Mouse (Mus musculus) MEL (cell line): ENCODE measurements around the gene Glis1. TPM values are rescaled to one million over a fixed set of nuclear protein-coding genes. Genes with fewer than 3 reads are reported as not detected.
"Not testable (repeated sequence)": the region's sequence is repeated elsewhere in the genome, so short reads cannot be mapped to it uniquely, and the experiment has no call there.

Experiments used
- DNase-seq: peaks from one replicate; pipeline ENCODE4 v3.0.0; 2011; ENCODE audit warnings: low read depth, low spot score
- H3K27ac ChIP-seq: 2 replicates; pipeline ENCODE4 v1.5.1; 2012; ENCODE audit warnings: low read depth, mild to moderate bottlenecking, control low read depth, low read length, moderate library complexity; ENCODE audit not compliant: control insufficient read depth
- H3K27me3 ChIP-seq, 2 experiments: fragments of 150-350 bp in 1 of 2; sonication (generic) in 1 of 2; 2 replicates each; pipeline ENCODE4 v1.6.1; 2012; ENCODE audit warnings: low read length in 2 of 2, mild to moderate bottlenecking in 2 of 2, improper control_type of control experiment in 1 of 2, moderate library complexity in 1 of 2; ENCODE audit not compliant: insufficient read depth in 2 of 2, control insufficient read depth in 1 of 2
- H3K36me3 ChIP-seq, 2 experiments: 2 replicates each; pipeline ENCODE4 v1.6.1; 2012 to 2014; ENCODE audit warnings: low read length in 2 of 2, improper control_type of control experiment in 1 of 2, inconsistent platforms in 1 of 2, mild to moderate bottlenecking in 1 of 2; ENCODE audit not compliant: insufficient read depth in 2 of 2, control insufficient read depth in 1 of 2
- H3K4me1 ChIP-seq, 2 experiments: fragments of 150-350 bp in 1 of 2; sonication (generic) in 1 of 2; 2 replicates each; pipeline ENCODE4 v1.6.1; 2012; ENCODE audit warnings: low read length in 2 of 2, improper control_type of control experiment in 1 of 2, mild to moderate bottlenecking in 1 of 2; ENCODE audit not compliant: insufficient read depth in 2 of 2, control insufficient read depth in 1 of 2
- H3K4me3 ChIP-seq, 2 experiments: fragments of 150-350 bp in 1 of 2; sonication (generic) in 1 of 2; 2 replicates each; pipeline ENCODE4 v1.5.1; 2012; ENCODE audit warnings: low read depth in 2 of 2, low read length in 2 of 2, mild to moderate bottlenecking in 2 of 2, moderate library complexity in 2 of 2, control low read depth in 1 of 2, improper control_type of control experiment in 1 of 2; ENCODE audit not compliant: control insufficient read depth in 1 of 2, insufficient read depth in 1 of 2
- H3K79me2 ChIP-seq: 2 replicates; pipeline ENCODE4 v1.6.1; 2012; ENCODE audit warnings: mild to moderate bottlenecking, low read length, moderate library complexity; ENCODE audit not compliant: control insufficient read depth, poor library complexity, insufficient read depth
- H3K9ac ChIP-seq: 2 replicates; pipeline ENCODE4 v1.6.1; 2012; ENCODE audit warnings: low read depth, mild to moderate bottlenecking, control low read depth, low read length, moderate library complexity; ENCODE audit not compliant: control insufficient read depth, poor library complexity, severe bottlenecking
- H3K9me3 ChIP-seq: fragments of 150-350 bp; sonication (generic); replicated peaks from 2 replicates; pipeline ENCODE4 v1.6.1; 2012; ENCODE audit warnings: mild to moderate bottlenecking, low read length, improper control_type of control experiment, moderate library complexity; ENCODE audit not compliant: insufficient read depth
- BHLHE40 ChIP-seq: IDR thresholded peaks from 2 replicates; pipeline ENCODE4 v1.6.1; 2012; ENCODE audit warnings: low read depth, mild to moderate bottlenecking, inconsistent platforms, low read length, improper control_type of control experiment, borderline replicate concordance
- ELF1 ChIP-seq: IDR thresholded peaks from 2 replicates; pipeline ENCODE4 v1.6.1; 2014; ENCODE audit warnings: low read depth, mild to moderate bottlenecking, inconsistent platforms, low read length, improper control_type of control experiment, moderate library complexity
- ETS1 ChIP-seq: IDR thresholded peaks from 2 replicates; pipeline ENCODE4 v1.6.1; 2012; ENCODE audit warnings: low read depth, mild to moderate bottlenecking, inconsistent platforms, low read length, improper control_type of control experiment, moderate library complexity
- GABPA ChIP-seq: IDR thresholded peaks from 2 replicates; pipeline ENCODE4 v1.6.1; 2012; ENCODE audit warnings: low read depth, mild to moderate bottlenecking, inconsistent platforms, low read length, improper control_type of control experiment, moderate library complexity
- GATA1 ChIP-seq: IDR thresholded peaks from 2 replicates; pipeline ENCODE4 v1.6.1; 2011; ENCODE audit warnings: low read depth, low read length, improper control_type of control experiment
- JUND ChIP-seq: IDR thresholded peaks from 2 replicates; pipeline ENCODE4 v1.6.1; 2011; ENCODE audit warnings: low read depth, mild to moderate bottlenecking, improper control_type of control experiment, low read length
- KAT2A ChIP-seq: conservative IDR thresholded peaks from 2 replicates; pipeline ENCODE4 v1.6.1; 2012; ENCODE audit warnings: low read depth, low read length, improper control_type of control experiment, inconsistent platforms
- MAFK ChIP-seq: IDR thresholded peaks from 2 replicates; pipeline ENCODE4 v1.6.1; 2011; ENCODE audit warnings: low read depth, mild to moderate bottlenecking, low read length, improper control_type of control experiment, borderline replicate concordance
- MEF2A ChIP-seq: IDR thresholded peaks from 2 replicates; pipeline ENCODE4 v1.6.1; 2014; ENCODE audit warnings: low read depth, mild to moderate bottlenecking, inconsistent platforms, low read length, improper control_type of control experiment; ENCODE audit not compliant: poor library complexity, insufficient replicate concordance, severe bottlenecking; ENCODE audit errors: extremely low read depth
- MXI1 ChIP-seq: IDR thresholded peaks from 2 replicates; pipeline ENCODE4 v1.6.1; 2011; ENCODE audit warnings: mild to moderate bottlenecking, low read depth, low read length, improper control_type of control experiment
- MYB ChIP-seq: IDR thresholded peaks from 2 replicates; pipeline ENCODE4 v1.6.1; 2011; ENCODE audit warnings: mild to moderate bottlenecking, low read depth, low read length, improper control_type of control experiment
- MYC ChIP-seq: IDR thresholded peaks from 2 replicates; pipeline ENCODE4 v1.6.1; 2011; ENCODE audit warnings: low read depth, mild to moderate bottlenecking, low read length, improper control_type of control experiment, moderate library complexity
- NRF1 ChIP-seq: IDR thresholded peaks from 2 replicates; pipeline ENCODE4 v1.6.1; 2014; ENCODE audit warnings: low read depth, mild to moderate bottlenecking, inconsistent platforms, low read length, improper control_type of control experiment, moderate library complexity; ENCODE audit not compliant: poor library complexity, insufficient read depth, severe bottlenecking
- POLR2A ChIP-seq, 2 experiments: IDR thresholded peaks; 2 replicates each; pipeline ENCODE4 v1.6.1; 2011 to 2012; ENCODE audit warnings: low read length in 2 of 2, mild to moderate bottlenecking in 2 of 2, control low read depth in 1 of 2, improper control_type of control experiment in 1 of 2, low read depth in 1 of 2, moderate library complexity in 1 of 2; ENCODE audit not compliant: control insufficient read depth in 1 of 2, insufficient read depth in 1 of 2, poor library complexity in 1 of 2
- POLR2AphosphoS2 ChIP-seq: IDR thresholded peaks from 2 replicates; pipeline ENCODE4 v1.6.1; 2011; ENCODE audit warnings: low read length, improper control_type of control experiment
- POLR2AphosphoS5 ChIP-seq: IDR thresholded peaks from 2 replicates; pipeline ENCODE4 v1.6.1; 2012; ENCODE audit warnings: low read depth, borderline replicate concordance, mild to moderate bottlenecking, inconsistent platforms, low read length, moderate library complexity, mixed read lengths
- RAD21 ChIP-seq: IDR thresholded peaks from 2 replicates; pipeline ENCODE4 v1.6.1; 2011; ENCODE audit warnings: mild to moderate bottlenecking, low read depth, low read length, improper control_type of control experiment
- SMC3 ChIP-seq: IDR thresholded peaks from 2 replicates; pipeline ENCODE4 v1.6.1; 2011; ENCODE audit warnings: low read depth, low read length, improper control_type of control experiment
- TAL1 ChIP-seq: IDR thresholded peaks from 2 replicates; pipeline ENCODE4 v1.6.1; 2012; ENCODE audit warnings: mild to moderate bottlenecking, inconsistent platforms, low read length, moderate library complexity, mixed read lengths
- TCF12 ChIP-seq: IDR thresholded peaks from 2 replicates; pipeline ENCODE4 v1.6.1; 2014; ENCODE audit warnings: low read depth, mild to moderate bottlenecking, inconsistent platforms, low read length, improper control_type of control experiment, moderate library complexity
- USF2 ChIP-seq, 2 experiments: IDR thresholded peaks; 2 replicates each; pipeline ENCODE4 v1.6.1; 2011 to 2012; ENCODE audit warnings: improper control_type of control experiment in 2 of 2, low read length in 2 of 2, borderline replicate concordance in 1 of 2, inconsistent platforms in 1 of 2, low read depth in 1 of 2, mild to moderate bottlenecking in 1 of 2; ENCODE audit not compliant: insufficient read depth in 1 of 2
- ZMIZ1 ChIP-seq: IDR thresholded peaks from 2 replicates; pipeline ENCODE4 v1.6.1; 2012; ENCODE audit warnings: low read depth, mild to moderate bottlenecking, inconsistent platforms, low read length, improper control_type of control experiment, moderate library complexity
- ZNF384 ChIP-seq: IDR thresholded peaks from 2 replicates; pipeline ENCODE4 v1.6.1; 2012; ENCODE audit warnings: low read depth, mild to moderate bottlenecking, inconsistent platforms, low read length, improper control_type of control experiment
- polyA plus RNA-seq, 2 experiments: library from polyadenylated mRNA; stranded (reverse) in 1 of 2; unstranded in 1 of 2; fragments of >175 nt in 1 of 2; fragments of >200 nt in 1 of 2; gene quantifications; 2 replicates each; pipeline versions ENCODE4 v1.2.1 to v1.2.4; 2012; ENCODE audit warnings: low replicate concordance in 2 of 2, low read depth in 1 of 2; ENCODE audit not compliant: insufficient read length in 2 of 2, insufficient read depth in 1 of 2, missing spikeins in 1 of 2
- total RNA-seq: library from RNA; depleted of rRNA; stranded (reverse); fragments of 300-350 nt; gene quantifications from 2 replicates; pipeline ENCODE4 v1.2.3, GENCODE M21; 2012

Glis1 gene
- total and polyA plus RNA-seq, 3 experiments: 0.46 to 0.93 TPM; not detected in 1

- not testable (repeated sequence) for H3K4me1 ChIP-seq, H3K9me3 ChIP-seq, H3K79me2 ChIP-seq, DNase-seq, H3K4me3 ChIP-seq, H3K27me3 ChIP-seq, H3K9ac ChIP-seq, H3K36me3 ChIP-seq, H3K27ac ChIP-seq
Observed at GRCm38 (mm10) chr4:107598581-107598958, 164.2 kb downstream of the Glis1 start.

- Histone ChIP-seq H3K9me3 (no peaks in the 10 kb centered on the region), H3K4me3 (no peak overlapping the region), H3K79me2 (no peaks in the 10 kb centered on the region), H3K27ac (no peak overlapping the region), H3K36me3 (peaks cover 0 to 14% of the 10 kb centered on the region in 2 experiments; a peak in 2 of 4 replicates), H3K4me1 (peaks cover 3 to 19% of the 10 kb centered on the region in 2 experiments; a peak in 3 of 4 replicates), H3K27me3 (no peaks in the 10 kb centered on the region), H3K9ac (no peak overlapping the region)
- DNase-seq: no peak
- no peak for TF ChIP-seq POLR2AphosphoS2
- TF ChIP-seq MYB: no peak
- TF ChIP-seq ELF1: no peak
- TF ChIP-seq KAT2A: no peak
- TF ChIP-seq MAFK: no peak
- no peak for TF ChIP-seq GATA1
- TF ChIP-seq TCF12: no peak
Observed at GRCm38 (mm10) chr4:107602284-107602683, 167.9 kb downstream of the Glis1 start.

GRCm38 (mm10) chr4:107602787-107603186 is 168.4 kb downstream of the Glis1 start:
- H3K79me2 ChIP-seq: no peaks in the 10 kb centered on the region
- no peaks in the 10 kb centered on the region for H3K9me3 ChIP-seq
- peaks cover 3 to 22% of the 10 kb centered on the region in 2 experiments; a peak in 3 of 4 replicates for H3K4me1 ChIP-seq
- H3K27me3 ChIP-seq: no peaks in the 10 kb centered on the region
- H3K9ac ChIP-seq: no peak overlapping the region
- DNase-seq: no peak
- no peak overlapping the region for H3K4me3 ChIP-seq
- no peak overlapping the region for H3K27ac ChIP-seq
- peaks cover 0 to 15% of the 10 kb centered on the region in 2 experiments; a peak in 2 of 4 replicates for H3K36me3 ChIP-seq
- TF ChIP-seq ZMIZ1: no peak
- no peak for TF ChIP-seq RAD21
- no peak for TF ChIP-seq SMC3
- no peak for TF ChIP-seq GABPA
- TF ChIP-seq POLR2AphosphoS2: no peak
- no peak for TF ChIP-seq MYC
- no peak for TF ChIP-seq BHLHE40
- TF ChIP-seq JUND: no peak
- no peak for TF ChIP-seq POLR2A (IDR thresholded peaks at IDR 0.05; ENCODE audit: control insufficient read depth in 1 of 2, insufficient read depth in 1 of 2, low read depth in 1 of 2, low read length in 2 of 2, poor library complexity in 1 of 2)
- TF ChIP-seq USF2 (IDR thresholded peaks at IDR 0.05; ENCODE audit: borderline replicate concordance in 1 of 2, insufficient read depth in 1 of 2, low read depth in 1 of 2, low read length in 2 of 2): no peak
- TF ChIP-seq NRF1: no peak
- no peak for TF ChIP-seq TCF12
- no peak for TF ChIP-seq ZNF384
- no peak for TF ChIP-seq MXI1
- TF ChIP-seq MAFK: no peak
- no peak for TF ChIP-seq ETS1
- no peak for TF ChIP-seq KAT2A
- TF ChIP-seq TAL1: no peak
- TF ChIP-seq MEF2A: no peak
- no peak for TF ChIP-seq POLR2AphosphoS5
